Mouse (Mus musculus) embryonic fibroblast, embryonic 13.5 days (primary cell): Measurements from ENCODE around the gene Snrnp40. TPM values are rescaled to one million over a fixed set of nuclear protein-coding genes. Genes with fewer than 3 reads are reported as not detected.

Experiments
- H3K27ac ChIP-seq: 2 replicates; pipeline ENCODE4 v1.5.1; 2012; ENCODE audit warnings: low read length, control low read depth, inconsistent platforms; ENCODE audit not compliant: insufficient read depth
- H3K4me1 ChIP-seq: 2 replicates; pipeline ENCODE4 v1.6.1; 2011; ENCODE audit warnings: low read length; ENCODE audit not compliant: control insufficient read depth, insufficient read depth
- H3K4me3 ChIP-seq: 2 replicates; pipeline ENCODE4 v1.5.1; 2011; ENCODE audit warnings: mild to moderate bottlenecking, control low read depth, low read length; ENCODE audit not compliant: insufficient read depth
- CTCF ChIP-seq: IDR thresholded peaks from 2 replicates; pipeline ENCODE4 v1.5.1; 2011; ENCODE audit warnings: mild to moderate bottlenecking, control low read depth, low read length, moderate library complexity, borderline replicate concordance; ENCODE audit not compliant: insufficient read depth
- POLR2A ChIP-seq: IDR thresholded peaks from 2 replicates; pipeline ENCODE4 v1.6.1; 2011; ENCODE audit warnings: low read depth, mild to moderate bottlenecking, control low read depth, low read length, moderate library complexity
- polyA plus RNA-seq: library from polyadenylated mRNA; stranded (reverse); fragments of >200 nt; gene quantifications from 2 replicates; pipeline ENCODE4 v1.2.4, GENCODE M21; 2011; ENCODE audit warnings: low read depth; ENCODE audit not compliant: missing spikeins, insufficient read length

Snrnp40 gene
- polyA plus RNA-seq, 1 experiment: 41.3 TPM

GRCm38 (mm10) chr4:130360238-130360590 lies 282 bp downstream of the Snrnp40 start:
- Histone ChIP-seq H3K4me3 (peak overlapping the region; percentile 91), H3K4me1 (peaks cover 5% of the 10 kb centered on the region), H3K27ac (0 out of 2 replicates have a peak overlapping the region, but pooled peaks have one; percentile 14)
- TF ChIP-seq CTCF: no peak
- no peak for TF ChIP-seq POLR2A

DNA sequence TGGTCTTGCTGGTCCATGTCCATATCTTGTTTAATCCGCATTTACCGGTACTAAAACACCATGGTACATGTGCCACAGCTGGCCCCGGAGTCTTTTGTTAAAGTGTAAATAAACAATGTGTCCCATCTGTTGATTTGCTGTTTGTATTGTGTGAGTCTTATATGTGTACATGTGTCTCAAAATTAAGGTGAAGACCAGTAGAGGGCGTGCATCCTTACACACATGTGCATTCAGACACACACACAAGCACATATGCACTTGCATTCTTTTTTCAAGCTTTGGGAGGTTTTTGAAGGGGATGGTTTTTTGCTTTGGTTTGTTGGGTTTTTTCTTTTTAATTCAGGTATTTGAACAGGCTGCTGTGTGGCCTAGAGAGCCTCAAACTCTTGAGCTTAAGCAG lies 16.7 kb downstream of the Snrnp40 start:
- H3K4me3 ChIP-seq: no peak overlapping the region
- no peak overlapping the region for H3K27ac ChIP-seq
- no peaks in the 10 kb centered on the region for H3K4me1 ChIP-seq
- no peak for TF ChIP-seq CTCF
- TF ChIP-seq POLR2A: no peak

DNA sequence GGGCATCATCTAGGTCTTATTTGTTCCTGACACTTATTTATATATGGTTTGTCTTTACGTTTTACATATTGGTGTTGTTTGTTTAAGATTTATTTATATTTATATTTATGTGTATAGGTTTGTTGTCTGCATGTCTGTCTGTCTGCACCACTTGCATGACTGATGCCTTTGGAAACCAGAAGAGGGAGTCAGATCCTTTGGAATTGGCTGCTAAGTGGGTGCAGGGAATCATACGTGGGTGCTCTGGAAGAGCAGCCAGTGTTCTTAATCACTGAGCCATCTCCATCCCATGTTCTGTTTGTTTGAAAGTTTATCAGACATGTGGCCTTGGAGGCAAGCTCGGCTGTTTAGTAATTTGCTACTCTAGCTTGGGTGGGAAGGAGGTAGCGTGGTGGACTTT lies 17.6 kb downstream of the Snrnp40 start:
- TF ChIP-seq POLR2A (no peak), CTCF (no peak)
- Histone ChIP-seq H3K4me1 (no peaks in the 10 kb centered on the region), H3K4me3 (no peak overlapping the region), H3K27ac (no peak overlapping the region)

DNA sequence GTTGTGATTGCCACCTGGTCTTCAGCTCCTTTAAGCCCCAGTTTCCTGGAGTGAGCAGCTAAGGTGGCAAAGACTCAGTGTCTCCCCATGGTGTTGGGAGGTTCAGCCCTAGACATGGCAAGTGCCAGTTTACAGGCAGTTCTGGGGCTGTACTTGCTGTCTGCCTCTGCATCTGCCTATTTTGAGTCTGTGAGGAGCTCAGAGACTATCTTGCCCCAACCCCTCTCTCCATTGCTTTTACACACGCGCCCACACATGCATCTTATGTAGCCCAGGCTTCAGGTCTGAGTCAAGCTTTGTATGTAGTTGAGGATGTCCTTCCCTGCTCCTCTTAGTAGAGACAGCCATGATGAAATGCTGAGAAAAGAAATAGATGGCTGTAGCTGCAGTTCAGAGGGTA lies 19.2 kb downstream of the Snrnp40 start:
- no peak overlapping the region for H3K4me3 ChIP-seq
- no peak overlapping the region for H3K27ac ChIP-seq
- no peaks in the 10 kb centered on the region for H3K4me1 ChIP-seq
- TF ChIP-seq CTCF: no peak
- no peak for TF ChIP-seq POLR2A

- H3K4me3 ChIP-seq: no peak overlapping the region
- TF ChIP-seq POLR2A (no peak), CTCF (no peak)
- H3K27ac ChIP-seq: no peak overlapping the region
- H3K4me1 ChIP-seq: no peaks in the 10 kb centered on the region
These were observed 20.5 kb downstream of the Snrnp40 start for GRCm38 (mm10) chr4:130380418-130380817.

GRCm38 (mm10) chr4:130387256-130387655 lies 27.3 kb downstream of the Snrnp40 start:
- H3K27ac ChIP-seq: no peak overlapping the region
- TF ChIP-seq POLR2A (no peak), CTCF (no peak)

GRCm38 (mm10) chr4:130389496-130389895 lies 29.6 kb downstream of the Snrnp40 start:
- Histone ChIP-seq H3K4me1 (no peaks in the 10 kb centered on the region), H3K27ac (no peak overlapping the region), H3K4me3 (no peak overlapping the region)
- TF ChIP-seq CTCF (no peak), POLR2A (no peak)

More at GRCm38 (mm10) chr4:130387256-130387655, 27.3 kb downstream of the Snrnp40 start:
- H3K4me1 ChIP-seq: no peaks in the 10 kb centered on the region
- H3K4me3 ChIP-seq: no peak overlapping the region

DNA sequence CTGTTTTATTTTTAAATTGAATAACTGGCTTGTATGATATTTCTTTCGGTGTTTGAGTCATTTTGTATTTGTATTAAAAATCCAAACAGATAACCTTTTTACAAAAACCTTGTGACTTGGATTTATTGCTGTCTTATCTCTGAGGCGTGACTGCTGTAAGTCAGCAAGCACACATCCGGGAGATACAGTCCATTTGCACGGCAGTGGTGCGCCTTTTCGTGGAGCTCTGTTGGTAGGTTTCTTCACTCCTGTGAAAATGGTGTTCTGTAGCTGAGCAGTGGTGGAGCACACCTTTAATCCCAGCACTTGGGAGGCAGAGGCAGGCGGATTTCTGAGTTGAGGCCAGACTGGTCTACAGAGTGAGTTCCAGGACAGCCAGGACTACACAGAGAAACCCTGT lies 30.0 kb downstream of the Snrnp40 start:
- Histone ChIP-seq H3K4me3 (no peak overlapping the region), H3K27ac (no peak overlapping the region), H3K4me1 (no peaks in the 10 kb centered on the region)
- TF ChIP-seq POLR2A (no peak), CTCF (no peak)

GRCm38 (mm10) chr4:130391265-130391664 lies 31.3 kb downstream of the Snrnp40 start:
- Histone ChIP-seq H3K4me1 (no peaks in the 10 kb centered on the region), H3K27ac (no peak overlapping the region), H3K4me3 (no peak overlapping the region)
- TF ChIP-seq CTCF: no peak

Other genes with a start within 250 kb of the Snrnp40 start
- gene Hcrtr1, start 220.8 kb upstream of the Snrnp40 start, polyA plus RNA-seq: not detected in 2 replicates
- 42.1 and 97.0 TPM in 2 replicates for gene Tinagl1, start 185.0 kb upstream of the Snrnp40 start, polyA plus RNA-seq
- not detected in 2 replicates for gene Gm853, start 137.7 kb upstream of the Snrnp40 start, polyA plus RNA-seq
- 25.1 and 32.6 TPM in 2 replicates for gene Serinc2, start 80.9 kb upstream of the Snrnp40 start, polyA plus RNA-seq
- 13.5 and 25.5 TPM in 2 replicates for gene Fabp3, start 51.5 kb upstream of the Snrnp40 start, polyA plus RNA-seq
- gene Gm10570, start 51.5 kb upstream of the Snrnp40 start, polyA plus RNA-seq: not detected in 2 replicates
- gene Zcchc17, start 189 bp upstream of the Snrnp40 start, polyA plus RNA-seq: 28.2 and 33.9 TPM in 2 replicates
- gene Nkain1, start 214.0 kb downstream of the Snrnp40 start, polyA plus RNA-seq: 31.8 and 39.6 TPM in 2 replicates